Mouse (Mus musculus) embryo, embryonic 11.5 days (tissue): ENCODE data around the gene Ttc9b.

Experiments used
- DNase-seq: peaks from one replicate; pipeline ENCODE4 v3.0.0-alpha.2; 2012; ENCODE audit warnings: low read depth, low spot score

Gene Ttc9b

GRCm38 (mm10) chr7:27687836-27688235 lies 34.1 kb downstream of the Ttc9b start:
- DNase-seq, result no peak

GRCm38 (mm10) chr7:27688246-27688788 lies 34.6 kb downstream of the Ttc9b start:
- DNase-seq, result no peak

GRCm38 (mm10) chr7:27688815-27689612 lies 35.3 kb downstream of the Ttc9b start, which contains the start of gene Zfp607b:
Gene Zfp607b, plus strand, starts transcription at chr7:27689340.
- peak; percentile 88 for DNase-seq

GRCm38 (mm10) chr7:27691076-27691475 lies 37.4 kb downstream of the Ttc9b start:
- no peak for DNase-seq

- no peak for DNase-seq
Observed at GRCm38 (mm10) chr7:27696711-27697110, 43.0 kb downstream of the Ttc9b start.
